Mouse (Mus musculus) small intestine, adult 2 months (tissue): ENCODE measurements around the gene Rnd3.

Experiments
- CTCF ChIP-seq: fragments of 200-500 bp; IDR thresholded peaks from 2 replicates; pipeline ENCODE4 v1.5.1; 2012; ENCODE audit warnings: low read depth, mild to moderate bottlenecking, control low read depth, inconsistent platforms, low read length, moderate library complexity, mixed read lengths; ENCODE audit not compliant: insufficient replicate concordance, insufficient read length; ENCODE audit errors: extremely low read depth
- POLR2A ChIP-seq: fragments of 200-500 bp; IDR thresholded peaks from 2 replicates; pipeline ENCODE4 v1.6.1; 2012; ENCODE audit warnings: low read depth, mild to moderate bottlenecking, control low read depth, inconsistent platforms, low read length, moderate library complexity

DNA sequence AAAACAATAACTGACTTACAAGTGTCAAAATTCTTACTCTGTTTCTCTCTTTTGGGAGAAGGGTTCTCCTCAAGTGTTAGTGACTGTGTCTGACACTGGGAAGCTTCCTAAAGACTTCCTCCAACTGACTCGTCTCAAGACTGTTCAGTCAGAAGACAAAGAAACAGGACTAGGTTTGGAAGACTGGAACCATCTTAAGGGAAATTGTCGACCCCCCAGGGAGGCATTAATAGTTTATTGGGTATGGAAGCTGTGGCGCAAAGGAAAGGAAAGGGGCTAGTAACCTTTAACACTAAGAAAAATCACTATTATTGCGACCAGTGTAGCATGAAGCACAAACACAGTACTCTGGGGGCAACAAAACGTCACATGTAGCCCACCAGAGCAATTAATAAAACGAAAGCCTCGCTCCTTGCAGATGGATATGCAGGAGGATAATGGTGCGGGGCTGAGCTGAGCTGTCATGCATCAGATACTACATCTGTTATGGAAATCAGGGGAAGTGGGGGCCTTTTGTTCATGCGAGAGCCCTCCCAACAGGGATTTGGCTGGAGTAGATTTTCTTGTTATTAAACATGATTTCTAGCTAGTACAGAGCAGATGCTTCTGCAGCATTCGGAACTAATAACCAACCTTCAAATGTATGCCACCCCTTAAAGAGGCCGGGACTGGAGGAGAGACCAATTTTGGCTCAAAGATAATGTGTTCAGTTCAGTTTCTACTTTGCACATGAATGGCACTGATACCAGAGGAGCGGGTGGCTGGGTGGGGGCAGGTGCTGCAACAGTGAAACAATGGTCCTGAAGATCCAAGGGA, 61.4 kb downstream of the Rnd3 start:
- no peak for TF ChIP-seq CTCF
- no peak for TF ChIP-seq POLR2A
